1 mouse cellular context compared by ENCODE assay signal in the genomic region with DNA sequence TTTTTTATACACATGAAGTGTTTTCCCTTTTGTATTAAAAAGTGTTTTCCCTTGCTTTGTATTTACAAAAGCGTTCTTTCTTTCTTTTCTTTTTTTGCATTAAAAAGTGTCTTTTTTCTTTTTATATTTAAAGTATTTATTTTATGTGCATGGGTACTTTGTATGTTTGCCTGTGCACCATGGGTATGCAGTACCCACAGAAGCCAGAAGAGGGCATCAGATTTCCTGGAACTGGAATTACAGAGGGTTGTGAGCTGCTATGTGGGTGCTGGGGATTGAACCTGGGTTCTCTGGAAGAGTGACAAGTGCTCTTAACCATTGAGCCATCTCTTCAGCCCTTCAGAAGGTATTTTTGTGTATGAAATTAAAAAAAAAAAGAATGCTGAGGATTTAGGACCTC.
A peak's percentile ranks its signal among the peaks of the same experiment; 100 is the strongest.
TF ChIP-seq lines count a peak whose summit lies in the region.

No protein-coding gene starts in this region.

TF ChIP-seq in MEL, 35 proteins besides CTCF, POLR2A, EP300 and RAD21:
- no peak for TF ChIP-seq MYB (IDR thresholded peaks at IDR 0.05; ENCODE audit: low read depth, low read length)
- TF ChIP-seq SMC3 (IDR thresholded peaks at IDR 0.05; ENCODE audit: low read depth, low read length) = 0 out of 2 replicates have a peak, but pooled peaks have one; percentile 10
